Mouse (Mus musculus) olfactory bulb, adult 2 months (tissue): Measurements from ENCODE around the gene Rps12.

Experiments used
- CTCF ChIP-seq: fragments of 200-500 bp; IDR thresholded peaks from 2 replicates; pipeline ENCODE4 v1.5.1; 2012; ENCODE audit warnings: low read depth, mild to moderate bottlenecking, low read length, moderate library complexity; ENCODE audit not compliant: insufficient read depth
- POLR2A ChIP-seq: fragments of 200-500 bp; IDR thresholded peaks from 2 replicates; pipeline ENCODE4 v1.6.1; 2012; ENCODE audit warnings: mild to moderate bottlenecking, low read depth, low read length, moderate library complexity; ENCODE audit not compliant: insufficient read depth

DNA sequence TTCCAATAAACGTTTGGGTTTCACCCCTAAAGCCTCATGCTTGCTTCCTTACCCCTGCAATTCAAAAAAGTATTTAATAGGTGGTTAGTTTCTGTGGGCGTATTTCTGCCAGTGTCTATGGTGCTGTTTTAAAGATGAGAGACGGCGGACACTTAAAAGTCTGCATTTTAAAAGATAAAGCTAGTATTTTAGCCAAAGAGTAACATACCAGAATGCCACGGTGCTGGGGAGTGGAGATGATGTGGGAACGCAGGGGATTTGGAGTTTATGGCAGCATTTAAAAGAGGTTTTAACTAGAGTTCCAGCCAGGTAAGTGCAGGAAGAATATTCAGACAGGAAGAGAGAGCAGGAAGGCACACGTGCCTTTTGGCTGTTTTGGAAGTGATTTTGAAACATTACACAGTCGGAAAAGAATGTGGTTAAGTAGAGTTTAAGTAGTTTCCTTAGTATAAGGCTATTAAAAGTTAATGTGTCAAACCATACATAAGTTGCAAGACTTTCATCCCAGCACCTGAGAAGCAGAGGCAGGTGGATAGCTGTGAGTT is 1.1 kb upstream of the Rps12 start:
- TF ChIP-seq CTCF (no peak), POLR2A (no peak)
